ENCODE assay signal across 9 mouse cellular contexts in genomic region chr11:99123977-99124634, GRCm38 (mm10). TPM values are rescaled to one million over a fixed set of nuclear protein-coding genes. Genes with fewer than 3 reads are reported as not detected.
DNase-seq lines count a peak whose midpoint lies in the region; ATAC-seq and TF ChIP-seq lines count a peak whose summit lies in the region.
"Had no signal": no experiment of that assay in that cellular context is flagged by ENCODE, and none has a peak within 500 bp of the region (broad histone marks: within the 10 kb centered on the region; RNA-seq: fewer than 3 reads in every experiment).

No protein-coding gene starts in this region.

- 48% methylated on average over 14 of the region's 15 CpGs for WGBS in hindbrain, embryonic 13.5 days
- 49% methylated on average over 8 of the region's 15 CpGs for WGBS in limb, embryonic 12.5 days

- peaks cover 7 to 8% of the 10 kb centered on the region in 2 experiments; a peak in 2 of 4 replicates for H3K4me1 ChIP-seq in ES-E14 (ENCODE audit: control insufficient read depth in 2 of 2, insufficient read depth in 2 of 2, low read length in 2 of 2, poor library complexity in 1 of 2)
- peaks cover 33% of the 10 kb centered on the region for H3K4me1 ChIP-seq in hindbrain, embryonic 13.5 days (replicated peaks)
- peaks cover 57% of the 10 kb centered on the region for H3K4me1 ChIP-seq in limb, embryonic 12.5 days (replicated peaks)

- no peak overlapping the region for H3K4me2 ChIP-seq in hindbrain, embryonic 13.5 days
- peak overlapping the region; percentile 20; the same call in 1 of the 2 replicates for H3K4me2 ChIP-seq in limb, embryonic 12.5 days

- in situ Hi-C loops in ES-E14 (cut with MboI; ENCODE audit: low sequenced_read_pairs in 2 of 2, unreplicated experiment in 2 of 2) = no loop called here

- no peaks in the 10 kb centered on the region for H3K27me3 ChIP-seq in hindbrain, embryonic 13.5 days
- H3K27me3 ChIP-seq in limb, embryonic 12.5 days = no peaks in the 10 kb centered on the region

- DNase-seq in left cerebral cortex, adult 18-20 months (ENCODE audit: low spot score in 2 of 2) = peak; percentile 48 to 67
- no peak for DNase-seq in left cerebral cortex, adult 11 months (ENCODE audit: low spot score)
- DNase-seq in ES-E14 (ENCODE audit: low read depth, low spot score) = no peak
- peak; percentile 76 to 87 for DNase-seq in cerebellum, postnatal 14 days
- DNase-seq in right cerebral cortex, postnatal 14 days = peak; percentile 53
- DNase-seq in urinary bladder, adult 2 months (ENCODE audit: low spot score) = no peak

- no peaks in the 10 kb centered on the region for H3K36me3 ChIP-seq in ES-E14 (ENCODE audit: control insufficient read depth, insufficient read depth, low read length, poor library complexity, severe bottlenecking)
- H3K36me3 ChIP-seq in hindbrain, embryonic 13.5 days = no peaks in the 10 kb centered on the region
- H3K36me3 ChIP-seq in limb, embryonic 12.5 days = no peaks in the 10 kb centered on the region

- ATAC-seq in hindbrain, embryonic 13.5 days (ENCODE audit: low FRiP score) = no peak
- ATAC-seq in limb, embryonic 12.5 days (ENCODE audit: insufficient number of reproducible peaks, insufficient read depth, low FRiP score, low TSS enrichment, low read depth) = no peak

- H3K4me3 ChIP-seq in ES-E14 (ENCODE audit: insufficient read depth in 1 of 2, low read depth in 1 of 2, low read length in 2 of 2, poor library complexity in 1 of 2, severe bottlenecking in 1 of 2) = no peak overlapping the region
- no peak overlapping the region for H3K4me3 ChIP-seq in hindbrain, embryonic 13.5 days
- no peak overlapping the region for H3K4me3 ChIP-seq in limb, embryonic 12.5 days (replicated peaks)
- H3K4me3 ChIP-seq: megakaryocyte, embryonic 14.5 days had no signal

- no peak overlapping the region for H3K9ac ChIP-seq in ES-E14 (ENCODE audit: insufficient read depth, low read depth, low read length, poor library complexity, severe bottlenecking)
- H3K9ac ChIP-seq in hindbrain, embryonic 13.5 days = 0 out of 2 replicates have a peak overlapping the region, but pooled peaks have one; percentile 10
- no peak overlapping the region for H3K9ac ChIP-seq in limb, embryonic 12.5 days (replicated peaks)

- H3K9me3 ChIP-seq in ES-E14 (ENCODE audit: control insufficient read depth, insufficient read depth, low read depth, low read length) = no peaks in the 10 kb centered on the region
- no peaks in the 10 kb centered on the region for H3K9me3 ChIP-seq in hindbrain, embryonic 13.5 days
- peaks cover 7% of the 10 kb centered on the region; the same call in 1 of the 2 replicates for H3K9me3 ChIP-seq in limb, embryonic 12.5 days
- H3K9me3 ChIP-seq: megakaryocyte, embryonic 14.5 days had no signal

- H3K27ac ChIP-seq in ES-E14 (ENCODE audit: insufficient read depth, low read depth, low read length, poor library complexity, severe bottlenecking) = no peak overlapping the region
- peak overlapping the region; percentile 42; the same call in 1 of the 2 replicates for H3K27ac ChIP-seq in hindbrain, embryonic 13.5 days
- peak overlapping the region; percentile 85 for H3K27ac ChIP-seq in limb, embryonic 12.5 days

TF ChIP-seq in ES-E14, 5 proteins besides CTCF, POLR2A, EP300 and RAD21:
- TF ChIP-seq ZNF384 (IDR thresholded peaks at IDR 0.05; ENCODE audit: low read depth, low read length) (no peak), HCFC1 (IDR thresholded peaks at IDR 0.05; ENCODE audit: borderline replicate concordance, insufficient read depth, low read length) (no peak), MAFK (IDR thresholded peaks at IDR 0.05; ENCODE audit: insufficient read depth, low read depth, low read length) (0 out of 2 replicates have a peak, but pooled peaks have one; percentile 45), ZC3H11A (IDR thresholded peaks at IDR 0.05; ENCODE audit: borderline replicate concordance, low read depth, low read length) (peak; percentile 47; the same call in 1 of the 2 replicates), CHD2 (IDR thresholded peaks at IDR 0.05; ENCODE audit: low read depth, low read length) (no peak)
TF ChIP-seq in ES-E14: peak in this region for 2.

RNA-seq across cellular contexts. Expression of gene Ccr7, which starts 30.8 kb away (rescaled TPM):
- total RNA-seq in left cerebral cortex, adult 18-20 months (2021) = under 1 TPM in 1 of 2 experiments, not detected in 1; 0.49 TPM
- total RNA-seq in ES-E14 (2012; rRNA removed) = 0.58 and 1.4 TPM in 2 replicates
- not detected in 2 replicates for polyA plus RNA-seq in hindbrain, embryonic 13.5 days (2015; fragmentation: Nextera tagmentation; extraction: Ambion mirVana)
- polyA plus RNA-seq in limb, embryonic 12.5 days (2016; fragmentation: Nextera tagmentation; extraction: Ambion mirVana) = 0.40 and 0.49 TPM in 2 replicates
- polyA plus RNA-seq in urinary bladder, adult 2 months (2012; rRNA removed) = 1.0 and 1.3 TPM in 2 replicates

RNA-seq across cellular contexts. Expression of gene Tns4, which starts 35.0 kb away (rescaled TPM):
- under 1 TPM; 0.14 to 0.16 TPM for total RNA-seq in left cerebral cortex, adult 18-20 months (2021)
- 1.1 and 1.2 TPM in 2 replicates for total RNA-seq in ES-E14 (2012; rRNA removed)
- 0.17 and 0.19 TPM in 2 replicates for polyA plus RNA-seq in hindbrain, embryonic 13.5 days (2015; fragmentation: Nextera tagmentation; extraction: Ambion mirVana)
- 0.65 and 0.73 TPM in 2 replicates for polyA plus RNA-seq in limb, embryonic 12.5 days (2016; fragmentation: Nextera tagmentation; extraction: Ambion mirVana)
- polyA plus RNA-seq in urinary bladder, adult 2 months (2012; rRNA removed) = 26.0 and 28.6 TPM in 2 replicates

Comparison
In these comparisons a context has a peak if more than half of its experiments do, and no peak if none do; other contexts are left out.
1. DNase-seq: peak in left cerebral cortex, adult 18-20 months (2 of 2), cerebellum, postnatal 14 days (2 of 2) and right cerebral cortex, postnatal 14 days (single experiment); none in left cerebral cortex, adult 11 months (single experiment), ES-E14 (single experiment) and urinary bladder, adult 2 months (single experiment).
2. RNA of gene Tns4, which starts 35.0 kb away (polyA plus RNA-seq): 26.0 to 28.6 TPM in urinary bladder, adult 2 months; 0.65 to 0.73 TPM in limb, embryonic 12.5 days and 0.17 to 0.19 TPM in hindbrain, embryonic 13.5 days; every median in the first group is over 10 times any median in the second.